33 mouse cellular contexts compared by ENCODE assay signal in genomic region chr2:35827886-35828285, GRCm38 (mm10).
"Had no signal": no experiment of that assay in that cellular context is flagged by ENCODE, and none has a peak within 500 bp of the region (broad histone marks: within the 10 kb centered on the region; RNA-seq: fewer than 3 reads in every experiment).

No protein-coding gene starts in this region.

- H3K4me3 ChIP-seq: limb, embryonic 10.5 days; limb, embryonic 12.5 days; limb, embryonic 13.5 days; limb, embryonic 15.5 days; liver, embryonic 12.5 days; liver, embryonic 13.5 days; liver, embryonic 15.5 days; lung, embryonic 15.5 days; megakaryocyte, embryonic 14.5 days; midbrain, embryonic 10.5 days; midbrain, embryonic 12.5 days; midbrain, embryonic 13.5 days; midbrain, embryonic 15.5 days; myocyte; neural tube, embryonic 12.5 days; neural tube, embryonic 13.5 days had no signal

- H3K4me2 ChIP-seq: limb, embryonic 12.5 days; limb, embryonic 13.5 days; limb, embryonic 15.5 days; liver, embryonic 11.5 days; liver, embryonic 12.5 days; liver, embryonic 13.5 days; liver, embryonic 15.5 days; lung, embryonic 14.5 days; lung, embryonic 15.5 days; midbrain, embryonic 11.5 days; midbrain, embryonic 12.5 days; midbrain, embryonic 13.5 days; midbrain, embryonic 15.5 days; neural tube, embryonic 12.5 days; neural tube, embryonic 13.5 days had no signal

- H3K4me1 ChIP-seq: midbrain, embryonic 12.5 days; midbrain, embryonic 13.5 days; midbrain, embryonic 15.5 days; neural tube, embryonic 12.5 days; neural tube, embryonic 13.5 days had no signal

- ATAC-seq: liver, embryonic 12.5 days; liver, postnatal 0 days; lung, postnatal 0 days; midbrain, embryonic 13.5 days; midbrain, embryonic 15.5 days; midbrain, embryonic 16.5 days had no signal

- DNase-seq: left cerebral cortex, postnatal 4 days; liver; liver, embryonic 13.5 days; liver, postnatal 0 days; lung, adult 18-20 months; lung, adult 2 months; lung, embryonic 14.5 days; lung, postnatal 10 days; lung, postnatal 14 days; lung, postnatal 36 days; lung, postnatal 4 days; midbrain, embryonic 14.5 days had no signal

- H3K9me3 ChIP-seq: limb, embryonic 10.5 days; limb, embryonic 12.5 days; limb, embryonic 13.5 days; limb, embryonic 15.5 days; liver, embryonic 12.5 days; liver, embryonic 13.5 days; liver, embryonic 15.5 days; lung, embryonic 15.5 days; midbrain, embryonic 10.5 days; midbrain, embryonic 12.5 days; midbrain, embryonic 13.5 days; midbrain, embryonic 15.5 days; neural tube, embryonic 12.5 days; neural tube, embryonic 13.5 days had no signal

- H3K9ac ChIP-seq: limb, embryonic 12.5 days; limb, embryonic 13.5 days; limb, embryonic 15.5 days; liver, embryonic 12.5 days; liver, embryonic 13.5 days; liver, embryonic 14.5 days; liver, embryonic 15.5 days; liver, postnatal 0 days; lung, embryonic 14.5 days; lung, embryonic 15.5 days; midbrain, embryonic 12.5 days; midbrain, embryonic 13.5 days; midbrain, embryonic 15.5 days; neural tube, embryonic 12.5 days; neural tube, embryonic 13.5 days had no signal

- H3K36me3 ChIP-seq: limb, embryonic 10.5 days; limb, embryonic 12.5 days; limb, embryonic 13.5 days; limb, embryonic 15.5 days; liver, embryonic 12.5 days; liver, embryonic 13.5 days; liver, embryonic 15.5 days; lung, embryonic 15.5 days; midbrain, embryonic 10.5 days; midbrain, embryonic 12.5 days; midbrain, embryonic 13.5 days; midbrain, embryonic 15.5 days; neural tube, embryonic 12.5 days; neural tube, embryonic 13.5 days had no signal

- H3K27me3 ChIP-seq: limb, embryonic 12.5 days; limb, embryonic 13.5 days; limb, embryonic 15.5 days; liver, embryonic 12.5 days; liver, embryonic 13.5 days; liver, embryonic 15.5 days; lung, embryonic 15.5 days; megakaryocyte, embryonic 14.5 days; midbrain, embryonic 12.5 days; midbrain, embryonic 13.5 days; midbrain, embryonic 15.5 days; neural tube, embryonic 12.5 days; neural tube, embryonic 13.5 days had no signal

- H3K27ac ChIP-seq: limb, embryonic 10.5 days; limb, embryonic 13.5 days; limb, embryonic 15.5 days; liver, embryonic 12.5 days; liver, embryonic 13.5 days; liver, embryonic 14.5 days; liver, embryonic 15.5 days; lung, embryonic 15.5 days; macrophage; midbrain, embryonic 10.5 days; midbrain, embryonic 12.5 days; midbrain, embryonic 13.5 days; midbrain, embryonic 15.5 days; neural tube, embryonic 12.5 days; neural tube, embryonic 13.5 days had no signal
